12 mouse cellular contexts compared by ENCODE assay signal in genomic region chr6:108234536-108234935, GRCm38 (mm10). TPM values are rescaled to one million over a fixed set of nuclear protein-coding genes. Genes with fewer than 3 reads are reported as not detected.
DNase-seq lines count a peak whose midpoint lies in the region; ATAC-seq and TF ChIP-seq lines count a peak whose summit lies in the region.
"Had no signal": no experiment of that assay in that cellular context is flagged by ENCODE, and none has a peak within 500 bp of the region (broad histone marks: within the 10 kb centered on the region; RNA-seq: fewer than 3 reads in every experiment).

No protein-coding gene starts in this region.

- ATAC-seq in heart, embryonic 15.5 days (replicated peaks; ENCODE audit: insufficient number of reproducible peaks, insufficient read depth, low FRiP score, low read depth) = no peak
- no peak for ATAC-seq in hindbrain, embryonic 11.5 days (ENCODE audit: low FRiP score)

- WGBS in heart, embryonic 15.5 days = 44% methylated on average over 6 of the region's 6 CpGs
- WGBS in hindbrain, embryonic 11.5 days = 75% methylated on average over 6 of the region's 6 CpGs

- no peak overlapping the region for H3K4me3 ChIP-seq in heart, embryonic 15.5 days
- H3K4me3 ChIP-seq in embryonic fibroblast, embryonic 13.5 days (ENCODE audit: insufficient read depth, low read length) = no peak overlapping the region
- H3K4me3 ChIP-seq in hindbrain, embryonic 11.5 days (ENCODE audit: low read depth, low read length) = no peak overlapping the region
- H3K4me3 ChIP-seq: left cerebral cortex, adult 2 months; liver, embryonic 13.5 days had no signal

- H3K27me3 ChIP-seq in heart, embryonic 15.5 days = no peaks in the 10 kb centered on the region
- H3K27me3 ChIP-seq in hindbrain, embryonic 11.5 days (ENCODE audit: control insufficient read depth, insufficient read depth, low read length) = no peaks in the 10 kb centered on the region
- H3K27me3 ChIP-seq: liver, embryonic 13.5 days had no signal

- DNase-seq in heart, adult 11 months = no peak
- DNase-seq in adrenal gland, adult 8-10 months = peak; percentile 67
- DNase-seq in kidney, postnatal 4 days = peak; percentile 32 to 45
- no peak for DNase-seq in urinary bladder, postnatal 4 days (ENCODE audit: low spot score in 2 of 2)
- no peak for DNase-seq in hindbrain, embryonic 11.5 days (ENCODE audit: low spot score)
- DNase-seq: liver, embryonic 13.5 days; right cerebral cortex, postnatal 25 days; thymus, postnatal 36 days had no signal

- peaks cover 60% of the 10 kb centered on the region for H3K4me1 ChIP-seq in heart, embryonic 15.5 days (replicated peaks)
- peaks cover 20% of the 10 kb centered on the region for H3K4me1 ChIP-seq in embryonic fibroblast, embryonic 13.5 days (ENCODE audit: control insufficient read depth, insufficient read depth, low read length)
- H3K4me1 ChIP-seq in hindbrain, embryonic 11.5 days (replicated peaks; ENCODE audit: control insufficient read depth, insufficient read depth, low read length) = no peaks in the 10 kb centered on the region

- no peak for TF ChIP-seq POLR2A in embryonic fibroblast, embryonic 13.5 days (IDR thresholded peaks at IDR 0.05; ENCODE audit: low read depth, low read length)

- peak overlapping the region; percentile 46; the same call in 1 of the 2 replicates for H3K27ac ChIP-seq in heart, embryonic 15.5 days
- peak overlapping the region; percentile 14; the same call in 1 of the 2 replicates for H3K27ac ChIP-seq in embryonic fibroblast, embryonic 13.5 days (ENCODE audit: insufficient read depth, low read length)
- no peak overlapping the region for H3K27ac ChIP-seq in hindbrain, embryonic 11.5 days (ENCODE audit: low read depth, low read length)
- H3K27ac ChIP-seq: left cerebral cortex, adult 2 months; liver, embryonic 13.5 days; macrophage had no signal

- no peak for TF ChIP-seq CTCF in embryonic fibroblast, embryonic 13.5 days (IDR thresholded peaks at IDR 0.05; ENCODE audit: borderline replicate concordance, insufficient read depth, low read length)

- H3K9me3 ChIP-seq in heart, embryonic 15.5 days (replicated peaks) = no peaks in the 10 kb centered on the region
- H3K9me3 ChIP-seq in hindbrain, embryonic 11.5 days (ENCODE audit: control insufficient read depth, low read length) = no peaks in the 10 kb centered on the region
- H3K9me3 ChIP-seq: liver, embryonic 13.5 days had no signal

- H3K36me3 ChIP-seq in heart, embryonic 15.5 days = no peaks in the 10 kb centered on the region
- H3K36me3 ChIP-seq in hindbrain, embryonic 11.5 days (ENCODE audit: control insufficient read depth, insufficient read depth, low read length) = no peaks in the 10 kb centered on the region
- H3K36me3 ChIP-seq: liver, embryonic 13.5 days had no signal

- H3K4me2 ChIP-seq in heart, embryonic 15.5 days = no peak overlapping the region
- no peak overlapping the region for H3K4me2 ChIP-seq in hindbrain, embryonic 11.5 days (replicated peaks; ENCODE audit: low read depth, low read length)
- H3K4me2 ChIP-seq: liver, embryonic 13.5 days had no signal

- H3K9ac ChIP-seq in heart, embryonic 15.5 days = no peak overlapping the region
- no peak overlapping the region for H3K9ac ChIP-seq in hindbrain, embryonic 11.5 days (ENCODE audit: low read depth, low read length)
- H3K9ac ChIP-seq: liver, embryonic 13.5 days had no signal

RNA-seq across cellular contexts. Expression of gene Itpr1, which starts 21.6 kb away (rescaled TPM):
- polyA plus RNA-seq in heart, embryonic 15.5 days (2015; fragmentation: Nextera tagmentation; extraction: Ambion mirVana) = 11.4 and 12.6 TPM in 2 replicates
- total RNA-seq in adrenal gland, adult 8-10 months (2022) = 100 to 1,000 TPM; 131 to 220 (median 161) TPM
- polyA plus RNA-seq in embryonic fibroblast, embryonic 13.5 days (2011; ENCODE audit: insufficient read length, low read depth, missing spikeins) = 31.4 and 38.0 TPM in 2 replicates
- polyA plus RNA-seq in hindbrain, embryonic 11.5 days (2014; fragmentation: Nextera tagmentation; extraction: Ambion mirVana) = 4.8 and 9.6 TPM in 2 replicates

RNA-seq across cellular contexts. Expression of gene Sumf1, which starts 49.2 kb away (rescaled TPM):
- polyA plus RNA-seq in heart, embryonic 15.5 days (2015; fragmentation: Nextera tagmentation; extraction: Ambion mirVana) = 19.4 and 23.1 TPM in 2 replicates
- 10 to 100 TPM; 50.4 to 58.0 (median 51.8) TPM for total RNA-seq in adrenal gland, adult 8-10 months (2022)
- polyA plus RNA-seq in embryonic fibroblast, embryonic 13.5 days (2011; ENCODE audit: insufficient read length, low read depth, missing spikeins) = 45.9 and 47.3 TPM in 2 replicates
- 13.3 and 14.6 TPM in 2 replicates for polyA plus RNA-seq in hindbrain, embryonic 11.5 days (2014; fragmentation: Nextera tagmentation; extraction: Ambion mirVana)

Comparison
In these comparisons a context has a peak if more than half of its experiments do, and no peak if none do; other contexts are left out.
1. DNase-seq: peak in adrenal gland, adult 8-10 months (single experiment) and kidney, postnatal 4 days (2 of 2); none in heart, adult 11 months (single experiment), urinary bladder, postnatal 4 days (0 of 2) and hindbrain, embryonic 11.5 days (single experiment).